Mouse (Mus musculus) G1E (cell line): Measurements from ENCODE around the gene Sin3a.

Experiments
- CTCF ChIP-seq: IDR thresholded peaks from 2 replicates; pipeline ENCODE4 v1.5.1; 2012; ENCODE audit warnings: low read depth, low read length, inconsistent platforms, mixed read lengths
- GATA1 ChIP-seq: IDR thresholded peaks from 2 replicates; pipeline ENCODE4 v1.6.1; 2012; ENCODE audit warnings: borderline replicate concordance, low read length, inconsistent platforms, mixed read lengths

DNA sequence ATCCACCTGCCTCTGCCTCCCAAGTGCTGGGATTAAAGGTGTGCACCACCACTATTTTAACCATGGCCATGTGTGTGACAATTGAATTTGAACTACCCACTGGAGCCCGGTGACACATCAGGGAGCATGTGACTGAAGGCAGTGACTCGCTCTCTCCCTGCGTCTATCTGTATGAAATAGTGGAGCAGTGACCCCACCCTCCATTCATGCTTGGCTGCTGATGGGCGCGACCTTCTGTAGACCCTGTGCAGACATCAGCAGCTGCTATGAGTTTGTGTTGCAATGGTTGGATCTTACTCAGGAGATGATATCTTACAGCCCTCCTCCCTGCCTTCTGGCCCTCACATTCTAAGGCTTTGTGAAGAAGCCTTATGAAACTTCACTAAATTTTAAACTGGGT, 96.6 kb downstream of the Sin3a start:
- TF ChIP-seq CTCF: no peak
- TF ChIP-seq GATA1: no peak
